Mouse (Mus musculus) liver, embryonic 14.5 days (tissue): ENCODE measurements around the gene Disp3.

Source experiments
- CTCF ChIP-seq: IDR thresholded peaks from 2 replicates; pipeline ENCODE4 v1.5.1; 2016; ENCODE audit warnings: antibody characterized with exemption, low read depth, control low read depth
- EP300 ChIP-seq: IDR thresholded peaks from 2 replicates; pipeline ENCODE4 v1.6.1; 2016; ENCODE audit warnings: antibody characterized with exemption, low read depth

- no peak for TF ChIP-seq CTCF
- no peak for TF ChIP-seq EP300
Measured at GRCm38 (mm10) chr4:148293319-148293718, 5.6 kb upstream of the Disp3 start.
